Comparison of ENCODE assay signal across 8 mouse cellular contexts in the genomic region with DNA sequence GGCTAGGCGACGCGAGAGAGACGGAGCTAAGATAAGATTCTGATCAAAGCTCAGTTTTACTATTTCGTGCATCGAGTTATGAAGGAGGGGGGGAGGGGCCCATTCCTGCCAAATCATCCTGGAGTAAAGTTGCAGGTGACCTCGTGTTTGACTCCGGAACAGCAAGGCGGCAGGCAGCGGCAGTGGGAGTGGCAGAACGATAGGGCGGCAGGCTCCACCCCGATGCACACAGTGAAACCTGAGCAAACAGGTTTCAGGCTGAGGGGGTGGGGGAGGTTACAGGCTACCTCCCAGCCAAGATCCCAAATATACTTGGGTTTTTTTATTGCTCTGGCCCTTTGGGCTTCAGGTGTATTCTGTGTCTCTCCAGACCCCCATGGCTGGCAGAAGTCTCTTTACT. TPM values are rescaled to one million over a fixed set of nuclear protein-coding genes. Genes with fewer than 3 reads are reported as not detected.
DNase-seq lines count a peak whose midpoint lies in the region; ATAC-seq lines count a peak whose summit lies in the region.

No protein-coding gene starts in this region.

- H3K4me3 ChIP-seq in forebrain, embryonic 12.5 days (replicated peaks): no peak overlapping the region
- no peak overlapping the region for H3K4me3 ChIP-seq in forebrain, embryonic 14.5 days (ENCODE audit: low read depth, low read length)
- H3K4me3 ChIP-seq in lung, embryonic 16.5 days (ENCODE audit: low read length): no peak overlapping the region

- 11% methylated on average over 13 of the region's 13 CpGs for WGBS in forebrain, embryonic 12.5 days
- WGBS in forebrain, embryonic 14.5 days: 21% methylated on average over 13 of the region's 13 CpGs
- 18% methylated on average over 13 of the region's 13 CpGs for WGBS in lung, embryonic 16.5 days

- ATAC-seq in forebrain, embryonic 12.5 days (ENCODE audit: low FRiP score): no peak
- ATAC-seq in forebrain, embryonic 14.5 days: no peak
- no peak for ATAC-seq in lung, embryonic 16.5 days (ENCODE audit: low read depth)
- no peak for ATAC-seq in megakaryocyte-erythroid progenitor cell, adult 5-6 weeks (replicated peaks; ENCODE audit: low FRiP score, low TSS enrichment, poor library complexity, severe bottlenecking)

- peaks cover 14% of the 10 kb centered on the region for H3K36me3 ChIP-seq in forebrain, embryonic 12.5 days (replicated peaks)
- no peaks in the 10 kb centered on the region for H3K36me3 ChIP-seq in forebrain, embryonic 14.5 days (ENCODE audit: control insufficient read depth, insufficient read depth, low read length)
- H3K36me3 ChIP-seq in lung, embryonic 16.5 days (ENCODE audit: control insufficient read depth, insufficient read depth, low read length): peaks cover 5% of the 10 kb centered on the region; the same call in 1 of the 2 replicates

- no peak overlapping the region for H3K27ac ChIP-seq in forebrain, embryonic 12.5 days
- H3K27ac ChIP-seq in forebrain, embryonic 14.5 days (ENCODE audit: low read depth, low read length): no peak overlapping the region
- no peak overlapping the region for H3K27ac ChIP-seq in lung, embryonic 16.5 days (ENCODE audit: low read length)

- no peak overlapping the region for H3K9ac ChIP-seq in forebrain, embryonic 12.5 days
- H3K9ac ChIP-seq in forebrain, embryonic 14.5 days (ENCODE audit: low read length): no peak overlapping the region
- H3K9ac ChIP-seq in lung, embryonic 16.5 days (ENCODE audit: low read length): no peak overlapping the region

- 0 out of 2 replicates have a peak overlapping the region, but pooled peaks have one; percentile 15 for H3K4me2 ChIP-seq in forebrain, embryonic 12.5 days
- H3K4me2 ChIP-seq in forebrain, embryonic 14.5 days (ENCODE audit: low read length): no peak overlapping the region
- H3K4me2 ChIP-seq in lung, embryonic 16.5 days (ENCODE audit: low read depth, low read length): peak overlapping the region; percentile 39

- H3K27me3 ChIP-seq in forebrain, embryonic 12.5 days: no peaks in the 10 kb centered on the region
- H3K27me3 ChIP-seq in forebrain, embryonic 14.5 days (replicated peaks; ENCODE audit: control insufficient read depth, insufficient read depth, low read length): no peaks in the 10 kb centered on the region
- no peaks in the 10 kb centered on the region for H3K27me3 ChIP-seq in lung, embryonic 16.5 days (ENCODE audit: control insufficient read depth, insufficient read depth, low read depth, low read length)

- no peaks in the 10 kb centered on the region for H3K9me3 ChIP-seq in forebrain, embryonic 12.5 days
- H3K9me3 ChIP-seq in forebrain, embryonic 14.5 days (replicated peaks; ENCODE audit: control insufficient read depth, low read length): no peaks in the 10 kb centered on the region
- no peaks in the 10 kb centered on the region for H3K9me3 ChIP-seq in lung, embryonic 16.5 days (ENCODE audit: control insufficient read depth, low read length)

- H3K4me1 ChIP-seq in forebrain, embryonic 12.5 days: peaks cover 17% of the 10 kb centered on the region
- 0 out of 2 replicates have a peak, but pooled peaks cover 4% of the 10 kb centered on the region for H3K4me1 ChIP-seq in forebrain, embryonic 14.5 days (ENCODE audit: control insufficient read depth, insufficient read depth, low read length)
- H3K4me1 ChIP-seq in lung, embryonic 16.5 days (replicated peaks; ENCODE audit: control insufficient read depth, insufficient read depth, low read length): peaks cover 37% of the 10 kb centered on the region

- no peak for DNase-seq in forebrain, embryonic 14.5 days (ENCODE audit: low spot score)
- DNase-seq in lung, postnatal 14 days: no peak
- DNase-seq in kidney, postnatal 25 days: peak; percentile 50 to 82
- DNase-seq in skeletal muscle tissue, adult 2 months (ENCODE audit: low read depth, low spot score): peak; percentile 54
- no peak for DNase-seq in adrenal gland, postnatal 10 days

RNA-seq across cellular contexts. Expression of a gene that starts 18.2 kb away (rescaled TPM):
- 44.8 and 46.2 TPM in 2 replicates for polyA plus RNA-seq in forebrain, embryonic 12.5 days (2016; fragmentation: Nextera tagmentation; extraction: Ambion mirVana)
- 23.1 and 23.5 TPM in 2 replicates for polyA plus RNA-seq in forebrain, embryonic 14.5 days (2014; fragmentation: Nextera tagmentation; extraction: Ambion mirVana)
- polyA plus RNA-seq in lung, embryonic 16.5 days (2015; fragmentation: Nextera tagmentation; extraction: Ambion mirVana): 57.3 and 61.5 TPM in 2 replicates
- 10 to 100 TPM; 31.8 to 35.9 TPM for total RNA-seq in adrenal gland, postnatal 10 days (2021)
- total RNA-seq in megakaryocyte-erythroid progenitor cell, adult 5-6 weeks (2014; fragmentation: Nextera tagmentation): 40.2 and 42.1 TPM in 2 replicates
- total RNA-seq in megakaryocyte-erythroid progenitor cell, adult 5-6 weeks (2017): 24.7 and 26.4 TPM in 2 replicates

RNA-seq across cellular contexts. Expression of a gene that starts 32.9 kb away (rescaled TPM):
- 45.3 and 49.2 TPM in 2 replicates for polyA plus RNA-seq in forebrain, embryonic 12.5 days (2016; fragmentation: Nextera tagmentation; extraction: Ambion mirVana)
- 46.3 and 56.2 TPM in 2 replicates for polyA plus RNA-seq in forebrain, embryonic 14.5 days (2014; fragmentation: Nextera tagmentation; extraction: Ambion mirVana)
- polyA plus RNA-seq in lung, embryonic 16.5 days (2015; fragmentation: Nextera tagmentation; extraction: Ambion mirVana): 57.9 and 58.1 TPM in 2 replicates
- 10 to 100 TPM; 60.2 to 84.8 TPM for total RNA-seq in adrenal gland, postnatal 10 days (2021)
- 26.5 and 27.6 TPM in 2 replicates for total RNA-seq in megakaryocyte-erythroid progenitor cell, adult 5-6 weeks (2014; fragmentation: Nextera tagmentation)
- 60.5 and 70.7 TPM in 2 replicates for total RNA-seq in megakaryocyte-erythroid progenitor cell, adult 5-6 weeks (2017)

Comparison
In these comparisons a context has a peak if more than half of its experiments do, and no peak if none do; other contexts are left out.
1. DNase-seq: peak in kidney, postnatal 25 days (2 of 2) and skeletal muscle tissue, adult 2 months (single experiment); none in forebrain, embryonic 14.5 days (single experiment), lung, postnatal 14 days (single experiment) and adrenal gland, postnatal 10 days (single experiment).